13 mouse cellular contexts compared by ENCODE assay signal in genomic region chr4:136048291-136049032, GRCm38 (mm10). TPM values are rescaled to one million over a fixed set of nuclear protein-coding genes. Genes with fewer than 3 reads are reported as not detected.
DNase-seq lines count a peak whose midpoint lies in the region; ATAC-seq and TF ChIP-seq lines count a peak whose summit lies in the region.
"Had no signal": no experiment of that assay in that cellular context is flagged by ENCODE, and none has a peak within 500 bp of the region (broad histone marks: within the 10 kb centered on the region; RNA-seq: fewer than 3 reads in every experiment).

No protein-coding gene starts in this region.

- no peak overlapping the region for H3K4me3 ChIP-seq in neural tube, embryonic 13.5 days
- no peak overlapping the region for H3K4me3 ChIP-seq in neural tube, embryonic 15.5 days (replicated peaks)
- no peak overlapping the region for H3K4me3 ChIP-seq in limb, embryonic 13.5 days
- H3K4me3 ChIP-seq in stomach, postnatal 0 days (ENCODE audit: low read depth, low read length): no peak overlapping the region
- H3K4me3 ChIP-seq: erythroblast, embryonic 14.5 days had no signal

- peak overlapping the region; percentile 6; the same call in 1 of the 2 replicates for H3K9ac ChIP-seq in neural tube, embryonic 13.5 days
- H3K9ac ChIP-seq in neural tube, embryonic 15.5 days (replicated peaks): no peak overlapping the region
- H3K9ac ChIP-seq in limb, embryonic 13.5 days: peak overlapping the region; percentile 31; the same call in 1 of the 2 replicates
- H3K9ac ChIP-seq in stomach, postnatal 0 days (ENCODE audit: low read length): 0 out of 2 replicates have a peak overlapping the region, but pooled peaks have one; percentile 18
- H3K9ac ChIP-seq: liver, embryonic 14.5 days had no signal

- no peaks in the 10 kb centered on the region for H3K9me3 ChIP-seq in neural tube, embryonic 13.5 days
- H3K9me3 ChIP-seq in neural tube, embryonic 15.5 days (replicated peaks): no peaks in the 10 kb centered on the region
- H3K9me3 ChIP-seq in limb, embryonic 13.5 days: no peaks in the 10 kb centered on the region
- H3K9me3 ChIP-seq in stomach, postnatal 0 days (ENCODE audit: control insufficient read depth, low read length): no peaks in the 10 kb centered on the region

- no peak overlapping the region for H3K4me2 ChIP-seq in neural tube, embryonic 13.5 days
- H3K4me2 ChIP-seq in neural tube, embryonic 15.5 days: no peak overlapping the region
- H3K4me2 ChIP-seq in limb, embryonic 13.5 days (replicated peaks): no peak overlapping the region
- no peak overlapping the region for H3K4me2 ChIP-seq in stomach, postnatal 0 days (replicated peaks; ENCODE audit: low read depth)

- peaks cover 24% of the 10 kb centered on the region for H3K4me1 ChIP-seq in neural tube, embryonic 13.5 days (replicated peaks)
- peaks cover 34% of the 10 kb centered on the region for H3K4me1 ChIP-seq in neural tube, embryonic 15.5 days
- H3K4me1 ChIP-seq in limb, embryonic 13.5 days: peaks cover 20% of the 10 kb centered on the region
- H3K4me1 ChIP-seq in stomach, postnatal 0 days (replicated peaks; ENCODE audit: control insufficient read depth, insufficient read depth): no peaks in the 10 kb centered on the region

- no peaks in the 10 kb centered on the region for H3K27me3 ChIP-seq in neural tube, embryonic 13.5 days
- H3K27me3 ChIP-seq in neural tube, embryonic 15.5 days (replicated peaks): no peaks in the 10 kb centered on the region
- H3K27me3 ChIP-seq in limb, embryonic 13.5 days: no peaks in the 10 kb centered on the region
- H3K27me3 ChIP-seq in stomach, postnatal 0 days (ENCODE audit: control insufficient read depth, insufficient read depth, low read length): no peaks in the 10 kb centered on the region

- TF ChIP-seq CTCF in stomach, postnatal 0 days (IDR thresholded peaks at IDR 0.05; ENCODE audit: low read depth): peak; percentile 1; the same call in 1 of the 2 replicates

- DNase-seq in kidney, adult 11 months: peak; percentile 25
- DNase-seq in kidney, adult 9 months: no peak
- DNase-seq in stomach, postnatal 0 days (ENCODE audit: low spot score): peak; percentile 60
- no peak for DNase-seq in B cell, adult 2 months
- DNase-seq: cerebellum, postnatal 14 days; heart, postnatal 36 days; midbrain, embryonic 14.5 days had no signal

- no peak overlapping the region for H3K27ac ChIP-seq in neural tube, embryonic 13.5 days (replicated peaks)
- H3K27ac ChIP-seq in neural tube, embryonic 15.5 days (replicated peaks): no peak overlapping the region
- no peak overlapping the region for H3K27ac ChIP-seq in limb, embryonic 13.5 days
- peak overlapping the region; percentile 53 for H3K27ac ChIP-seq in stomach, postnatal 0 days (replicated peaks)

- peaks cover 80% of the 10 kb centered on the region for H3K36me3 ChIP-seq in neural tube, embryonic 13.5 days
- peaks cover 57% of the 10 kb centered on the region for H3K36me3 ChIP-seq in neural tube, embryonic 15.5 days
- peaks cover 77% of the 10 kb centered on the region for H3K36me3 ChIP-seq in limb, embryonic 13.5 days
- H3K36me3 ChIP-seq in stomach, postnatal 0 days (ENCODE audit: control insufficient read depth, insufficient read depth, low read length): peaks cover 14% of the 10 kb centered on the region

- no peak for ATAC-seq in neural tube, embryonic 13.5 days (ENCODE audit: low read depth)
- no peak for ATAC-seq in neural tube, embryonic 15.5 days (ENCODE audit: low FRiP score)
- ATAC-seq in limb, embryonic 13.5 days (ENCODE audit: low FRiP score, low read depth): no peak
- peak; percentile 79 for ATAC-seq in stomach, postnatal 0 days (ENCODE audit: low FRiP score, low TSS enrichment)
- no peak for ATAC-seq in inflammation-experienced regulatory T-cells, adult 6 months

- TF ChIP-seq EP300 in stomach, postnatal 0 days (optimal IDR thresholded peaks at IDR 0.05): no peak

- 72% methylated on average over 4 of the region's 4 CpGs for WGBS in neural tube, embryonic 13.5 days
- WGBS in neural tube, embryonic 15.5 days: 76% methylated on average over 4 of the region's 4 CpGs
- 67% methylated on average over 4 of the region's 4 CpGs for WGBS in limb, embryonic 13.5 days
- 64% methylated on average over 4 of the region's 4 CpGs for WGBS in stomach, postnatal 0 days

RNA-seq across cellular contexts. Expression of gene Rpl11, which starts 4.8 kb away (rescaled TPM):
- polyA plus RNA-seq in neural tube, embryonic 13.5 days (2015; fragmentation: Nextera tagmentation; extraction: Ambion mirVana): 265 and 313 TPM in 2 replicates
- 281 and 320 TPM in 2 replicates for polyA plus RNA-seq in neural tube, embryonic 15.5 days (2015; fragmentation: Nextera tagmentation; extraction: Ambion mirVana)
- polyA plus RNA-seq in limb, embryonic 13.5 days (2015; fragmentation: Nextera tagmentation; extraction: Ambion mirVana): 481 and 500 TPM in 2 replicates
- polyA plus RNA-seq in stomach, postnatal 0 days (2015; fragmentation: Nextera tagmentation; extraction: Ambion mirVana): 369 and 402 TPM in 2 replicates
- 1,000 to 10,000 TPM in 2 of 3 experiments, 100 to 1,000 TPM in 1; 855 to 1,337 (median 1,209) TPM for polyA plus RNA-seq in inflammation-experienced regulatory T-cells, adult 6 months (2017; shearing (Covaris generic))

RNA-seq across cellular contexts. Expression of gene Eloa, which starts 26.9 kb away (rescaled TPM):
- 26.4 and 29.2 TPM in 2 replicates for polyA plus RNA-seq in neural tube, embryonic 13.5 days (2015; fragmentation: Nextera tagmentation; extraction: Ambion mirVana)
- polyA plus RNA-seq in neural tube, embryonic 15.5 days (2015; fragmentation: Nextera tagmentation; extraction: Ambion mirVana): 23.3 and 28.7 TPM in 2 replicates
- polyA plus RNA-seq in limb, embryonic 13.5 days (2015; fragmentation: Nextera tagmentation; extraction: Ambion mirVana): 41.1 and 45.1 TPM in 2 replicates
- 21.5 and 22.9 TPM in 2 replicates for polyA plus RNA-seq in stomach, postnatal 0 days (2015; fragmentation: Nextera tagmentation; extraction: Ambion mirVana)
- polyA plus RNA-seq in inflammation-experienced regulatory T-cells, adult 6 months (2017; shearing (Covaris generic)): 10 to 100 TPM; 47.2 to 77.0 (median 56.2) TPM

Comparison
In these comparisons a context has a peak if more than half of its experiments do, and no peak if none do; other contexts are left out.
1. DNase-seq: peak in kidney, adult 11 months (single experiment) and stomach, postnatal 0 days (single experiment); none in kidney, adult 9 months (single experiment) and B cell, adult 2 months (0 of 2).